Mouse (Mus musculus) C2C12 (cell line): ENCODE results near the gene Gdpd5.

Experiments
- CTCF ChIP-seq: IDR thresholded peaks from one replicate; pipeline ENCODE4 v1.5.1; 2011; ENCODE audit not compliant: control insufficient read depth, insufficient read depth, insufficient read length
- MAX ChIP-seq: IDR thresholded peaks from one replicate; pipeline ENCODE4 v1.6.1; 2011; ENCODE audit warnings: mild to moderate bottlenecking, control low read depth
- USF1 ChIP-seq: IDR thresholded peaks from one replicate; pipeline ENCODE4 v1.6.1; 2011; ENCODE audit warnings: low read depth, mild to moderate bottlenecking, control low read depth, moderate library complexity

DNA sequence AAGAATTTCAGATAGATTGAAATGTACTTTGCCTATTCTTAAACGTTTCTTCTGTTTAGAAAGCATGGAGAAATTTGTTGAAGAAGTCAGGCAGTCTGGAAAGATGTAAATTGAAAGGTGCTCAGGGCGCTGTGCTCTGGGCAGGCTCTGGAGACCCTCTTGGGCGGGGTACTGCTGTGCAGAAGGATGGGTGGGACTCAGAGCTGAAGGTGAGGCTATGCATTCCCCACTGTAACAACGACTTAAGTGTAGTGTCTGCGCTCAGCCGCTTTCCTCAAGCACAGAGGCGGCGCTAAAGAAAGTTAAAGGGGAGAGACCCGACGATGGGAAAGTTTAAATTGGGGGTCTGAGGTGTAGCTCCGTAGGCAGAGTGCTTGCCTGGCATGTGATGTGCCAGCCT, 49.0 kb downstream of the Gdpd5 start:
- TF ChIP-seq MAX (no peak), CTCF (no peak), USF1 (no peak)
